Mouse (Mus musculus) c-Kit-positive CD71-positive TER-119-negative erythroid progenitor cells, embryonic 14.5 days (primary cell): ENCODE measurements at regions not wholly inside any gene's neighbourhood (a gene's known extent, or its start where the extent isn't known, plus 50 kb on each side); places are given as distances from the start of the nearest gene placed in this dataset.

Source experiments
- DNase-seq: peaks from one replicate; pipeline ENCODE4 v3.0.0-alpha.2; 2013; ENCODE audit warnings: low read depth

- DNase-seq = no peak
These were observed 54.7 kb upstream of the Krtap11-1 start for GRCm38 (mm10) chr16:89625710-89626109.

- no peak for DNase-seq
These were observed 54.3 kb upstream of the Krtap11-1 start for GRCm38 (mm10) chr16:89625253-89625652.
